Mouse (Mus musculus): ENCODE results near the gene Dusp15.

DNA sequence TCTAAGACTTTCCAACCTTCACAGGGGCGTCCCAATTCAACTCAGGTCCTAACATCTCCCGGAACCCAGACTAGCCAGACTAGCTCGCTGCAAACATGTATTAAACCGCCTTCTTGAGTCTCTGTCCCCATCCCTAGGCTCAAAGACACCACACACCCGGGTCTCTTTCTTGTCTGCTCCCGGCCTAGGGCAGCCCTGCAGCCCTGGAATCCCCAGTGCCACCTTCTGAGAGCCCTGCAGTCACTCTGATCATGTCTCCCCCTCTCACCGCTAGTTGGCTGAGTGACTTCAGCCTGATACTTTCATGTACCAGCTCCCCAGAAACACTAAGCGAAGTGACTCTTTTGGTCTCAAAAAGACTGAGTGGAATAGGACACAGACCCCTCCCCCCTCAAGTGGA is 7.9 kb downstream of the Dusp15 start:
- TF ChIP-seq POLR2A (IDR thresholded peaks at IDR 0.05; ENCODE audit: borderline replicate concordance, control insufficient read depth, low read depth, low read length), result no peak
- no peak for TF ChIP-seq CTCF (IDR thresholded peaks at IDR 0.05; ENCODE audit: control insufficient read depth, insufficient read depth, low read length)

Measured in bone marrow, adult 2 months (tissue).